Comparison of ENCODE assay signal across 24 mouse cellular contexts in genomic region chr1:31195633-31196032, GRCm38 (mm10). TPM values are rescaled to one million over a fixed set of nuclear protein-coding genes. Genes with fewer than 3 reads are reported as not detected.
"Had no signal": no experiment of that assay in that cellular context is flagged by ENCODE, and none has a peak within 500 bp of the region (broad histone marks: within the 10 kb centered on the region; RNA-seq: fewer than 3 reads in every experiment).

No protein-coding gene starts in this region.

- H3K36me3 ChIP-seq: neural tube, embryonic 12.5 days; neural tube, embryonic 13.5 days; neural tube, embryonic 15.5 days; stomach, embryonic 15.5 days had no signal

- H3K4me1 ChIP-seq: neural tube, embryonic 12.5 days; neural tube, embryonic 13.5 days; neural tube, embryonic 15.5 days; stomach, embryonic 15.5 days had no signal

- H3K27ac ChIP-seq: neural tube, embryonic 12.5 days; neural tube, embryonic 15.5 days; stomach, embryonic 15.5 days had no signal

- DNase-seq: retina, postnatal 1 day; right cerebral cortex, adult 18-20 months; right cerebral cortex, postnatal 14 days; right cerebral cortex, postnatal 25 days; right cerebral cortex, postnatal 4 days; spleen, adult 18-20 months; thymus, adult 18-20 months; thymus, adult 2 months; thymus, postnatal 14 days; thymus, postnatal 36 days; thymus, postnatal 4 days had no signal

- H3K9ac ChIP-seq: neural tube, embryonic 12.5 days; neural tube, embryonic 13.5 days; neural tube, embryonic 15.5 days; stomach, embryonic 15.5 days had no signal

- H3K9me3 ChIP-seq: neural tube, embryonic 12.5 days; neural tube, embryonic 13.5 days; neural tube, embryonic 15.5 days; stomach, embryonic 15.5 days had no signal

- H3K27me3 ChIP-seq: neural tube, embryonic 12.5 days; neural tube, embryonic 13.5 days; neural tube, embryonic 15.5 days; stomach, embryonic 15.5 days had no signal

- H3K4me3 ChIP-seq: neural tube, embryonic 12.5 days; neural tube, embryonic 13.5 days; neural tube, embryonic 15.5 days; stomach, embryonic 15.5 days had no signal

- H3K4me2 ChIP-seq: neural tube, embryonic 12.5 days; neural tube, embryonic 13.5 days; neural tube, embryonic 15.5 days; stomach, embryonic 15.5 days had no signal

RNA-seq across cellular contexts. Expression of gene Lgsn, which starts 19.4 kb away (rescaled TPM):
- total RNA-seq: neutrophil, adult 5-6 weeks had no signal
- polyA plus RNA-seq: neural tube, embryonic 11.5 days; neural tube, embryonic 12.5 days; neural tube, embryonic 13.5 days; neural tube, embryonic 14.5 days; small intestine, adult 2 months; spleen, adult 2 months; stomach, embryonic 14.5 days; stomach, embryonic 15.5 days; stomach, embryonic 16.5 days; thymus, adult 2 months; thymus, postnatal 0 days; urinary bladder, adult 2 months had no signal

RNA-seq across cellular contexts. Expression of gene 4931428L18Rik, which starts 26.9 kb away (rescaled TPM):
- total RNA-seq: neutrophil, adult 5-6 weeks had no signal
- polyA plus RNA-seq: neural tube, embryonic 11.5 days; neural tube, embryonic 12.5 days; neural tube, embryonic 13.5 days; neural tube, embryonic 14.5 days; neural tube, embryonic 15.5 days; small intestine, adult 2 months; spleen, adult 2 months; stomach, embryonic 14.5 days; thymus, adult 2 months; thymus, postnatal 0 days had no signal

RNA-seq across cellular contexts. Expression of gene Pih1d3, which starts 27.0 kb away (rescaled TPM):
- total RNA-seq: neutrophil, adult 5-6 weeks had no signal
- polyA plus RNA-seq: neural tube, embryonic 11.5 days; neural tube, embryonic 12.5 days; neural tube, embryonic 13.5 days; neural tube, embryonic 14.5 days; neural tube, embryonic 15.5 days; small intestine, adult 2 months; spleen, adult 2 months; stomach, embryonic 14.5 days; stomach, embryonic 15.5 days; stomach, embryonic 16.5 days; thymus, adult 2 months; thymus, postnatal 0 days; urinary bladder, adult 2 months had no signal
